Mouse (Mus musculus) MEL (cell line): ENCODE data around the gene Prdx3. TPM values are rescaled to one million over a fixed set of nuclear protein-coding genes. Genes with fewer than 3 reads are reported as not detected.

ENCODE experiments used
- DNase-seq: peaks from one replicate; pipeline ENCODE4 v3.0.0; 2011; ENCODE audit warnings: low read depth, low spot score
- H3K27ac ChIP-seq: 2 replicates; pipeline ENCODE4 v1.5.1; 2012; ENCODE audit warnings: low read depth, mild to moderate bottlenecking, control low read depth, low read length, moderate library complexity; ENCODE audit not compliant: control insufficient read depth
- H3K27me3 ChIP-seq, 2 experiments: fragments of 150-350 bp in 1 of 2; sonication (generic) in 1 of 2; 2 replicates each; pipeline ENCODE4 v1.6.1; 2012; ENCODE audit warnings: low read length in 2 of 2, mild to moderate bottlenecking in 2 of 2, improper control_type of control experiment in 1 of 2, moderate library complexity in 1 of 2; ENCODE audit not compliant: insufficient read depth in 2 of 2, control insufficient read depth in 1 of 2
- H3K36me3 ChIP-seq, 2 experiments: 2 replicates each; pipeline ENCODE4 v1.6.1; 2012 to 2014; ENCODE audit warnings: low read length in 2 of 2, improper control_type of control experiment in 1 of 2, inconsistent platforms in 1 of 2, mild to moderate bottlenecking in 1 of 2; ENCODE audit not compliant: insufficient read depth in 2 of 2, control insufficient read depth in 1 of 2
- H3K4me1 ChIP-seq, 2 experiments: fragments of 150-350 bp in 1 of 2; sonication (generic) in 1 of 2; 2 replicates each; pipeline ENCODE4 v1.6.1; 2012; ENCODE audit warnings: low read length in 2 of 2, improper control_type of control experiment in 1 of 2, mild to moderate bottlenecking in 1 of 2; ENCODE audit not compliant: insufficient read depth in 2 of 2, control insufficient read depth in 1 of 2
- H3K4me3 ChIP-seq, 2 experiments: fragments of 150-350 bp in 1 of 2; sonication (generic) in 1 of 2; 2 replicates each; pipeline ENCODE4 v1.5.1; 2012; ENCODE audit warnings: low read depth in 2 of 2, low read length in 2 of 2, mild to moderate bottlenecking in 2 of 2, moderate library complexity in 2 of 2, control low read depth in 1 of 2, improper control_type of control experiment in 1 of 2; ENCODE audit not compliant: control insufficient read depth in 1 of 2, insufficient read depth in 1 of 2
- H3K79me2 ChIP-seq: 2 replicates; pipeline ENCODE4 v1.6.1; 2012; ENCODE audit warnings: mild to moderate bottlenecking, low read length, moderate library complexity; ENCODE audit not compliant: control insufficient read depth, poor library complexity, insufficient read depth
- H3K9ac ChIP-seq: 2 replicates; pipeline ENCODE4 v1.6.1; 2012; ENCODE audit warnings: low read depth, mild to moderate bottlenecking, control low read depth, low read length, moderate library complexity; ENCODE audit not compliant: control insufficient read depth, poor library complexity, severe bottlenecking
- H3K9me3 ChIP-seq: fragments of 150-350 bp; sonication (generic); replicated peaks from 2 replicates; pipeline ENCODE4 v1.6.1; 2012; ENCODE audit warnings: mild to moderate bottlenecking, low read length, improper control_type of control experiment, moderate library complexity; ENCODE audit not compliant: insufficient read depth
- BHLHE40 ChIP-seq: IDR thresholded peaks from 2 replicates; pipeline ENCODE4 v1.6.1; 2012; ENCODE audit warnings: low read depth, mild to moderate bottlenecking, inconsistent platforms, low read length, improper control_type of control experiment, borderline replicate concordance
- CHD2 ChIP-seq: IDR thresholded peaks from 2 replicates; pipeline ENCODE4 v1.6.1; 2011; ENCODE audit warnings: low read length, improper control_type of control experiment
- ELF1 ChIP-seq: IDR thresholded peaks from 2 replicates; pipeline ENCODE4 v1.6.1; 2014; ENCODE audit warnings: low read depth, mild to moderate bottlenecking, inconsistent platforms, low read length, improper control_type of control experiment, moderate library complexity
- EP300 ChIP-seq, 2 experiments: IDR thresholded peaks; 2 replicates each; pipeline ENCODE4 v1.6.1; 2011; ENCODE audit warnings: improper control_type of control experiment in 2 of 2, low read length in 2 of 2, low read depth in 1 of 2, mild to moderate bottlenecking in 1 of 2
- GABPA ChIP-seq: IDR thresholded peaks from 2 replicates; pipeline ENCODE4 v1.6.1; 2012; ENCODE audit warnings: low read depth, mild to moderate bottlenecking, inconsistent platforms, low read length, improper control_type of control experiment, moderate library complexity
- GATA1 ChIP-seq: IDR thresholded peaks from 2 replicates; pipeline ENCODE4 v1.6.1; 2011; ENCODE audit warnings: low read depth, low read length, improper control_type of control experiment
- HCFC1 ChIP-seq: IDR thresholded peaks from 2 replicates; pipeline ENCODE4 v1.6.1; 2012; ENCODE audit warnings: low read depth, mild to moderate bottlenecking, inconsistent platforms, low read length, improper control_type of control experiment, moderate library complexity
- KAT2A ChIP-seq: conservative IDR thresholded peaks from 2 replicates; pipeline ENCODE4 v1.6.1; 2012; ENCODE audit warnings: low read depth, low read length, improper control_type of control experiment, inconsistent platforms
- MAZ ChIP-seq: IDR thresholded peaks from 2 replicates; pipeline ENCODE4 v1.6.1; 2012; ENCODE audit warnings: low read depth, mild to moderate bottlenecking, inconsistent platforms, low read length, improper control_type of control experiment
- MXI1 ChIP-seq: IDR thresholded peaks from 2 replicates; pipeline ENCODE4 v1.6.1; 2011; ENCODE audit warnings: mild to moderate bottlenecking, low read depth, low read length, improper control_type of control experiment
- MYC ChIP-seq: IDR thresholded peaks from 2 replicates; pipeline ENCODE4 v1.6.1; 2011; ENCODE audit warnings: low read depth, mild to moderate bottlenecking, low read length, improper control_type of control experiment, moderate library complexity
- NELFE ChIP-seq: IDR thresholded peaks from 2 replicates; pipeline ENCODE4 v1.6.1; 2011; ENCODE audit warnings: low read depth, low read length, improper control_type of control experiment
- NRF1 ChIP-seq: IDR thresholded peaks from 2 replicates; pipeline ENCODE4 v1.6.1; 2014; ENCODE audit warnings: low read depth, mild to moderate bottlenecking, inconsistent platforms, low read length, improper control_type of control experiment, moderate library complexity; ENCODE audit not compliant: poor library complexity, insufficient read depth, severe bottlenecking
- RCOR1 ChIP-seq: IDR thresholded peaks from 2 replicates; pipeline ENCODE4 v1.6.1; 2012; ENCODE audit warnings: low read depth, mild to moderate bottlenecking, inconsistent platforms, low read length, improper control_type of control experiment
- TBP ChIP-seq: IDR thresholded peaks from 2 replicates; pipeline ENCODE4 v1.8.0; 2011; ENCODE audit warnings: low read depth, low read length, improper control_type of control experiment
- TCF12 ChIP-seq: IDR thresholded peaks from 2 replicates; pipeline ENCODE4 v1.6.1; 2014; ENCODE audit warnings: low read depth, mild to moderate bottlenecking, inconsistent platforms, low read length, improper control_type of control experiment, moderate library complexity
- UBTF ChIP-seq: IDR thresholded peaks from 2 replicates; pipeline ENCODE4 v1.6.1; 2012; ENCODE audit warnings: low read depth, mild to moderate bottlenecking, inconsistent platforms, low read length, improper control_type of control experiment, moderate library complexity, borderline replicate concordance; ENCODE audit not compliant: insufficient read depth
- USF1 ChIP-seq: IDR thresholded peaks from 2 replicates; pipeline ENCODE4 v1.6.1; 2014; ENCODE audit warnings: low read depth, mild to moderate bottlenecking, inconsistent platforms, low read length, improper control_type of control experiment, moderate library complexity
- ZNF384 ChIP-seq: IDR thresholded peaks from 2 replicates; pipeline ENCODE4 v1.6.1; 2012; ENCODE audit warnings: low read depth, mild to moderate bottlenecking, inconsistent platforms, low read length, improper control_type of control experiment
- polyA plus RNA-seq, 2 experiments: library from polyadenylated mRNA; stranded (reverse) in 1 of 2; unstranded in 1 of 2; fragments of >175 nt in 1 of 2; fragments of >200 nt in 1 of 2; gene quantifications; 2 replicates each; pipeline versions ENCODE4 v1.2.1 to v1.2.4; 2012; ENCODE audit warnings: low replicate concordance in 2 of 2, low read depth in 1 of 2; ENCODE audit not compliant: insufficient read length in 2 of 2, insufficient read depth in 1 of 2, missing spikeins in 1 of 2
- total RNA-seq: library from RNA; depleted of rRNA; stranded (reverse); fragments of 300-350 nt; gene quantifications from 2 replicates; pipeline ENCODE4 v1.2.3, GENCODE M21; 2012

The Prdx3 gene
- total and polyA plus RNA-seq, 3 experiments, result 267 to 332 TPM; not detected in 1

GRCm38 (mm10) chr19:60910304-60910703 lies 35.9 kb upstream of the Prdx3 start:
- no peak overlapping the region for H3K9ac ChIP-seq
- H3K27me3 ChIP-seq, result no peaks in the 10 kb centered on the region
- no peak overlapping the region for H3K27ac ChIP-seq
- no peaks in the 10 kb centered on the region for H3K79me2 ChIP-seq
- H3K4me3 ChIP-seq, result no peak overlapping the region
- TF ChIP-seq EP300 (IDR thresholded peaks at IDR 0.05; ENCODE audit: low read depth in 1 of 2, low read length in 2 of 2), result peak in 1 of 2 experiments; percentile 50; a peak in 1 of 4 replicates
- TF ChIP-seq UBTF, result no peak
- peak; percentile 66; the same call in 1 of the 2 replicates for TF ChIP-seq ELF1
- peak; percentile 23; the same call in 1 of the 2 replicates for TF ChIP-seq MXI1
- TF ChIP-seq GATA1, result no peak
- no peak for TF ChIP-seq NELFE
- no peak for TF ChIP-seq GABPA
- TF ChIP-seq RCOR1, result 0 out of 2 replicates have a peak, but pooled peaks have one; percentile 13
- no peak for TF ChIP-seq MAZ
- TF ChIP-seq MYC, result peak; percentile 75; the same call in 1 of the 2 replicates
- TF ChIP-seq, all 39 proteins: peak for 5
- Histone ChIP-seq H3K36me3 (peaks cover 0 to 26% of the 10 kb centered on the region in 2 experiments; a peak in 2 of 4 replicates), H3K9me3 (no peaks in the 10 kb centered on the region), H3K4me1 (peaks cover 19 to 21% of the 10 kb centered on the region in 2 experiments)
- DNase-seq, result peak; percentile 81

GRCm38 (mm10) chr19:60905477-60905876 lies 31.1 kb upstream of the Prdx3 start:
- Histone ChIP-seq H3K27ac (no peak overlapping the region), H3K4me3 (no peak overlapping the region), H3K27me3 (no peaks in the 10 kb centered on the region), H3K4me1 (peaks cover 4 to 9% of the 10 kb centered on the region in 2 experiments), H3K9me3 (no peaks in the 10 kb centered on the region), H3K79me2 (no peaks in the 10 kb centered on the region), H3K36me3 (peaks cover 0 to 8% of the 10 kb centered on the region in 2 experiments; a peak in 2 of 4 replicates), H3K9ac (no peak overlapping the region)
- no peak for TF ChIP-seq CHD2
- TF ChIP-seq TBP, result no peak
- peak; percentile 23; the same call in 1 of the 2 replicates for TF ChIP-seq GATA1
- no peak for TF ChIP-seq TCF12
- TF ChIP-seq EP300 (IDR thresholded peaks at IDR 0.05; ENCODE audit: low read depth in 1 of 2, low read length in 2 of 2), result peak in 1 of 2 experiments; percentile 19; a peak in 1 of 4 replicates
- TF ChIP-seq NRF1, result no peak
- no peak for TF ChIP-seq RCOR1
- no peak for TF ChIP-seq USF1
- no peak for TF ChIP-seq BHLHE40
- TF ChIP-seq HCFC1, result no peak
- TF ChIP-seq KAT2A, result no peak
- TF ChIP-seq ELF1, result no peak
- no peak for TF ChIP-seq ZNF384
- peak; percentile 30 for DNase-seq
